Mouse (Mus musculus): ENCODE measurements around the gene Nos1.
A peak's percentile ranks its signal among the peaks of the same experiment; 100 is the strongest.
"Not testable (repeated sequence)": the region's sequence is repeated elsewhere in the genome, so short reads cannot be mapped to it uniquely, and the experiment has no call there.

Gene Nos1

DNA sequence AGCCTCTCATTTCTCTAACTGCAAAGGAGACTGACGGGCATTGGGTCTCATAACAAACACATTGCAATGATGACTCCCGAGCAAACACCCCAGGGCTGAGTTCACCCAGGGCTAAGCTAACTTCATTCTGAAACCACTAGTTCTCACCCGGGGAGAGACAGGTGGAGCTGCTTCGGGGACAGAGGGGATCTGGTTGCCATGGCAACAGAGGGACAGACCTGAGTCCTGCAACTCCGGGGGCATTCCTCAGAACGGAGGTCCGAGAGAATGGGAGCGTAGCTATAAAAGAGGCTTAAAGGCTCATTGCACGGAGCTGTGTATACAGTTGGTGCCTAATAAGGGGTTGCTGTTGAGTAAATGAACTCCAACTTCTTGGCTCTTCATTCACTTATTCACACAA, 56.9 kb downstream of the Nos1 start:
- ATAC-seq (ENCODE audit: insufficient number of reproducible peaks, low FRiP score, low TSS enrichment): no peak

DNA sequence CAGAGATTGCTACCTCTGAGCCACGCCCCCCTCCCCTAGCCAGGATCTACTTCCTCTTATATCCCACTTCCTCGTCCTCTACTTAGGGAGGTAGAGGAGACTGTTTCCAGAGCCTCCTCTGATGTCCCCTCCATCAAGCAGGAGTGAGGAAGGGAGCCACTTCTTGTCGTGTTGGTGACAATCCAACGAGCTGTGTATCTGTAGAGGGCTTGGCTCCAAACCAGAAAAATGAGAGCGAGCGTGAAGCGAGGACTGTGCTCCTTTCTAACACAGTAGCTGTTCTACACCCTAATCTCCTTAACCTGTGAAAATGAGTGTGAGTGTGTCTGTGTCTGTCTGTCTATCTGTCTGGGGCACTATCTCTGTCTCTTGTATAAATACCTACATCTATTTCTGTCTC, 58.7 kb downstream of the Nos1 start:
- ATAC-seq (ENCODE audit: insufficient number of reproducible peaks, low FRiP score, low TSS enrichment): no peak

DNA sequence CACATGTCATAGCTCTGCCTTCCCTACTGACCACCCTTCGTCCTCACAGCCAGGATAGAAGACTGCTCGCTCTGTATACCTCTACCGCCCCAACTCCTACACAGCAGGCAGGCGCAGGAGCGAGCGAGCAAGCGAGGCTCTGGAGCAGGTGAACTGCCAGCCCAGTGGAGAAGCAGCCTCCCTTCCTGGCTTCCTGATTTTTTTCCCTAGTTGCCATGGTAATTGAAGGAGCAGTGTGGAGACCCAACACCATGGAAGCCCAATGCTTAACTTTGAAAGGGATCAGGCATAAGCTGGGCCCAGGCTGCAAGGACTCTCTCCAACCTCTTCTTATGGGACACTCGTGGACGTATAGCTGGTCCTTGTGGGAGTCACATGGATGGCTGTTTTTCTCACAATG, 59.4 kb downstream of the Nos1 start:
- ATAC-seq (ENCODE audit: insufficient number of reproducible peaks, low FRiP score, low TSS enrichment): no peak

DNA sequence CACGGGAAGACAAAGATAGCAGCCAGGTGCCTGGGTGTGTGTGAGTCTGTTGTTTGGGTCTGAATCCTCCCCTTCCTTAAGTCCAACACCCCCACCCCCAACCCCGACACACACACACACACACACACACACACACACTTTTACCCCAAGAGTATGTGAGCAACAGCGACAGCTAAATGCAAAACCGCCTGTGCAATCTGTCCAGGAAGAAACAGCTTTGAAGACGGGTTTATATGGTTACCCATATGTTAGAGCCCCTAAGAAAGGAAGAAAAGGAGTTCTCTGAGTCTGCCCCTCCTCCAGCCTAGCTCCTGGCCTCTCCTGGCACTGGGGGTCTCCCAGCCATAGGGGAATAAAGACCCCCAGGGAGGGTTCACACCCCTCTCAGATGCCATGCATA, 60.2 kb downstream of the Nos1 start:
- no peak for ATAC-seq (ENCODE audit: insufficient number of reproducible peaks, low FRiP score, low TSS enrichment)

DNA sequence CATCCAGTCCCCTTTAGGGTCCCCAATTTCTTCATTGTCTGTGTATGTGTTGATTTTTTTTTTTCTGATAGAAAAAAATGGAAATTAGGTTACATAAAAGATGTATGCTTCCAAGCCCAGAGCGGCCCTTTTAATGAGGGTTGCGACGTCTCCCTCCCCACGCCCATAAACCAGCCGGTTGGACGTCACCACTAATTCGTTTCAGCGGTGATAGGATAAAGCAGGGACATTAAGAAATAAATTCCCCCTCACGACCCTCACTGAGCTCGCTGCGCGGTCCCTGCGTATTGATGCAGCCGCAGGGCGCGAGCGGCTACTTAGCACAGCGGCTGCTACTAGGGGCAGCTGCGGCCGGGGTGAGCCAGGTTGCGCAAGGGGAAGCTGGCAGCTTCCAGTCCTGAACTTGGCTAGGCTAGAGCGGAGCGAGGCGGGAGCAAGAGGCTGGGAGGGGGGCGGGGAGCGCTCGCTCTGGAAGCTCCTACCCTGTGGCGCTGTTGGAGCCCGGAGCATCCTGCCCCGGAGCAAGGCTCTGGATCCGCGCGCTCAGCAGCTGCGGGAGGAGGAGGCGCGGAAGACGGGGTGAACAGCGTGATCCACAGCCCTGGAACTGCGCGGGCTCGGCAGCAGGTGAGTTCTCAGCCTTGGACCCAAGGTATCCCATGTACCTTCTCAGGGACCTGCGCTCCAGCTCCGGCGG, 61.0 kb downstream of the Nos1 start:
- ATAC-seq (ENCODE audit: insufficient number of reproducible peaks, low FRiP score, low TSS enrichment): peak; percentile 70

DNA sequence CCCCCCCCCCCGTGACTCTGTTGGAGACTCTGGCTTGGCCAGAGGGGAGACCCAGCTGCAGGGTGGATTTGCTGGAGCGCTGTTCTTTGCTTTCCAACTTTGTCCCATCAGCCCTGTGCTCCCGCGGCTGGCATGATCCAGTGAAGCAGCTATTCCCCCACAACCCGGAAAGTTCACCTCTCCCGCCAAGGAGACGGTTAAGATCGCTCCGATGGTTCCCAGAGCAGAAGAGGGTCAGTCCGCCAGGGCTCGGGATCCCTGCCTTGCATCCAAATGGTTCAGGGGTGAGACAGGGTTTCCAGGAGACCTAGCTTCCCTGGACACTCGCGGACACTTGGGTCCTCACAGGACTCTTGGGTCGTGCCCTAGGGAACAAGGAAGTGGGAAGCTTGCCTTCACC, 61.9 kb downstream of the Nos1 start:
- no peak for ATAC-seq (ENCODE audit: insufficient number of reproducible peaks, low FRiP score, low TSS enrichment)

DNA sequence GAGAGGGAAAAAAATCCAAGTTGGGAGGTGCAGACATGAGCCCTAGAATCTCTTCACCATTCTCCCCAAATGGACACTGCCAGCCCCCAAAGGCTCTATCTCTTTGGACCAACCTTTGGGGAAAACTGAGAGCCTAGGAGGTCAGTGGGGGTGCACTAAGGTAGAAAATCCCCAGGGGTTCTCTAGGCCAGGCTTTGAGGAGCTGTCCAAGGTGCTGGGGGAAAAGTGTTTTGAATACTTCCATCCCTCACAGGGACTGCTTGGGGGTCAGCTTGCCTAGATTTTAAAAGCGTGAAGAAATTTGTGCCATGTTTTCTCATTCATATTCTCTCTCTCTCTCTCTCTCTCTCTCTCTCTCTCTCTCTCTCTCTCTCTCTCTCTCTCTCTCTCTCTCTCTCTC, 63.8 kb downstream of the Nos1 start:
- no peak for ATAC-seq (ENCODE audit: insufficient number of reproducible peaks, low FRiP score, low TSS enrichment)

DNA sequence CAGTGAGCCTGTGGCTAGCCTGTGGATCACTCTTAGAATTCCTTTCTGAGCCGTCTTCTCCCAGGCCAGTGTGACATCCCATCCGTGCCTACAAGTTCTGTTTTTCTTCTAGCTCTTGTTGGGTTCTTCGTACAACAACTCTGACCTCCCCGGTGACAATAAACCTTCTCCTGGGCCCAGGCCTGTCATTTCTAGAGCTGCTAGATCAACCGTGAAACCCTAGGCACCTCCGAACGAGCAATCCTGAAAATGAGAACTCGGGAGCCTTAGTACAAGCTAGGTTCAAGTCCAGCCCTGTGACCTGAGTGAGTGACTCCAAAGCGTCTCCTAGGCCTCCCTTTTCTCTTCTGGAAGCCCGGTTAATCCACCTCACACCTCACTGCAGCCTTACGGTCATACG, 69.6 kb downstream of the Nos1 start:
- no peak for ATAC-seq (ENCODE audit: insufficient number of reproducible peaks, low FRiP score, low TSS enrichment)

DNA sequence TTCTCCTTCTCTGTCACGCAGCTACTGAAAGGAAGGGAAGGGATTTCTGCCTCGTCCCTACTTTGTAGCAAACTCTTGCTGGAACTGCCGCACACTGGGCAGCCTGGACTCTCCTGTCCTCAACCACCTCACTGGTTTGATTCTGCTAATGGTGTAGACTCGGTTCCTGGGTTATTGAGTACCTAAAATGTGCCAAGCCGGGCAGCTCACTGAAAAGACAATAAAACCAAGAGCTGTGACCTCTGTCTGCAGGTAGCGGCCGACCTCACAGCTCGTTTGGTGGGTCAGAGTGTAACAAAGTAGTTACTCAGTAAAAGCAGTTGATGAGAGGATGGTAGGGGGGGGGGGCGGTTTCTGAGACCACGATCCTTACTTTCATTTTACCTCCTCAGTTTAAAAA, 72.9 kb downstream of the Nos1 start:
- ATAC-seq (ENCODE audit: insufficient number of reproducible peaks, low FRiP score, low TSS enrichment): no peak

DNA sequence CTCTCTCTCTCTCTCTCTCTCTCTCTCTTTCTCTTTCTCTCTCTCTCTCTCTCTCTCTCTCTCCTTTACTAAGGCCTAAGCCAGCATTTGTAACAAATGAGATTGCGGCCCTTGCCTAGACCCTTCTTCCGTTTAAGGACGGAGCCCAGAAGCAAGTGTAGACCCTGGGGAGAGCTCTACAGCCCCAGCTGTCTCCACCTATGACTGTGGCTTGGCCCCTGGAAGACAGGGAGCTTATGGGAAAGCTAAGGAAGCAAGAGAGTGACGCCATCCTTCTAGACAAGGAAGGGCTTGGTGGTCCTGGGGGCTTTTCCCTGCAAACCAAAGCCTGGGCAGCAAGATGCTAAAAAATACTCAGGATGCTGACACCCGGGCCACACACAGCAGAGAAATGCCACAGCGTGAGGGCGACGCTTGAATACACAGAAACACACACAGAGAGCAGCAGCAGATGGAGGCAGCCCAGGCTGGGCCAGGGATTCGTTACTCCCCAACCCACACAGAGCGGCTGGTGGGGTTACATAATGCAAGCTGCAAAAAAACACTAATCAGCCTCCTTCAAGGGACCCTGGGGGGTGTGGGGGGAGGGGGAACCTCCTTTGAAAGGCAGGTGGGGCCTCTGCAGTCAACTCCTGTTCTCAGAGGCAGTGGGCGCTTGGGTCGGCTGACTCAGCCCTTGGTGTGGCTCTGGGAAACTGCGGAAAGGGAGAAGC, 83.9 kb downstream of the Nos1 start:
- ATAC-seq (ENCODE audit: insufficient number of reproducible peaks, low FRiP score, low TSS enrichment): peak; percentile 93

DNA sequence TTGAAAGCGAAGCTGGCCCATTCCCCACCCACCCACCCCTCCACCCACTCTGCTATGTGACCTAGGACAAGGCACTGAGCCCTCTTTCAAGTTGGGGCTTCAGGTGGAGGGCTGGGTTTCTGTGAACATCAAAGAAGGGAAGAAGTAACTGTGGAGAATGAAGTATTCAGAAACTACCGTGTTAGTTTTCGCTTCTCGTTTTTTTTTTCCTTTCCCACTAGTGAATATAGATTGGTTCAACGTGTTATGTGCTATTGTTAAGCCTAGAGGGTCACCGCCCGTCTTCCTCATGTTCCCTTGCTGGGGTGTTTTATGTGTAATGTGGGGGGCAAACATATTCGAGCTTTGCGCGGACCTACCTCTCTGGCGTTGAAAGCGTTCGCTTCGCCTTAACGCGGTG, 85.0 kb downstream of the Nos1 start:
- ATAC-seq (ENCODE audit: insufficient number of reproducible peaks, low FRiP score, low TSS enrichment): no peak

DNA sequence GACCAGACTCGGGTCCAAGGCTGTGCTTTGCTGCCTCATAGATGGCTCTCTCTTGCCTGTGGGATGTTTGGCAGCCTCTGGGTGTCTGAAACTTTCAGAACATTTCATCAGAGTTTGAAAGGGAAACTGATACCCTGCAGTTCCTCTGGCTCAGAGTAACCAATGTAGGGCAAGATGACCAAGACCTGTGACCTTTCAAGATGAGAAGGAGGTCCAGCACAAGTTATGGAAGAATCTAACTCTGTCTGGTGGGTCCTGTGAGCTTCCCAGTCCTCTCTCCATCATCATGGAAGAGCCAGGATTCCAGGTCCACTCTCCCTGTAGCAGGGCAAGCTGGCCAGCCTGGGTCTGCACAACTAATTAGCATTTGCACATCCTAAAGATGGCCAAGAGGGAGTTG, 90.8 kb downstream of the Nos1 start:
- no peak for ATAC-seq (ENCODE audit: insufficient number of reproducible peaks, low FRiP score, low TSS enrichment)

DNA sequence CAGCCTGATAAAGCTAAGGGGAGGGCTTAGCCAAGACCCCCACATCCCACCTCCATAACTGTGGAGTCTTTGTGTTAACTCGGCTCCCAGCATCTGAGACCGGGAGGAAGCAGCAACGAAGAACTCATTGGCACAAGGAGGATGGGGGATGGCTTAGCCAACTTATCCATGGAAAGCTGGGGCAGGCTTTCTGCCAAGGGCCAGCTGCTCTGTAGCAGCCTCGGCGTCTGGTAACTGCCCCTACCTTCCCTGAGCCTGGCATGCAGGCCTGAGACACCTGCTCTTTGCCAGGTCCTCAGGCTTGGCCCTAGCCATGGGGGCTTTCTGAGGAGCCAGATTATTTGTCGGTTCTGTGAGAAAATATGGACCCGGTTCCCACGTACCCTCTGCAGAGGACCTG, 93.0 kb downstream of the Nos1 start:
- ATAC-seq (ENCODE audit: insufficient number of reproducible peaks, low FRiP score, low TSS enrichment): peak; percentile 82

DNA sequence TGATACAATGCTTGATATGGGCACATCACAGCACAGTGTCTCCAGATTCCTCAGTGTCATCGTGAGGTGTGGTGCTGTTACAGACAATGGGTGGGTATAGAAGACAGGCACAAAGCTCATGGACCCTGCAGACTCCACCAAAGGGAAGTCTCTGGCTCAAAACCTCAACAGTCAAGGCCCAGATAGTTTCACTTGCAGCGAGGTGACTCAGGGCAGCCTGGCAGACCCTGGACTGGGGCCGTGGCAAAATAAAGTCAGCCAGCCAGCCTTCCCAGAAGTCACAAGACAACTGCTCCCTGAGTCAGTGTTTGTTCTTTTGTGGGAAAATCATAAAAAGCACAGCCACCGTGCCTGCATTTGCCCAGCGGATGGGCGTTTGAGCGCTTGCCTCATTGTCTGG, 93.4 kb downstream of the Nos1 start:
- no peak for ATAC-seq (ENCODE audit: insufficient number of reproducible peaks, low FRiP score, low TSS enrichment)

DNA sequence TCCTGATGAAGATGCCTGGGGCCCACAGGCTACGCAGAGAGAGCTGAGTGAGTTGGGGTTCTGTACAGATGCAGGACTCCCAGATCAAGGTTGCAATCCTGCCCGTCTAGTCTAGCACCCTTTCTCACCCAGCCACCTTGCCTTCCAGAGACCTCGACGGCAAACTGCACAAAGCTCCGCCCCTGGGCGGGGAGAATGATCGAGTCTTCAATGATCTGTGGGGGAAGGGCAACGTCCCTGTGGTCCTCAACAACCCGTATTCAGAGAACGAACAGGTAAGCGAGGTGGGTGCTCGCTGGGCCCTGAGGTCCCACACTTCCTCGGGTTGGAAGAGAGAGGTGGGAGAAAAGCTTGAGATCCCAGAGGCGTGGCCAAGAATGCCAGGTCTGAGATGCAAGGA, 98.3 kb downstream of the Nos1 start:
- ATAC-seq (ENCODE audit: insufficient number of reproducible peaks, low FRiP score, low TSS enrichment): no peak

DNA sequence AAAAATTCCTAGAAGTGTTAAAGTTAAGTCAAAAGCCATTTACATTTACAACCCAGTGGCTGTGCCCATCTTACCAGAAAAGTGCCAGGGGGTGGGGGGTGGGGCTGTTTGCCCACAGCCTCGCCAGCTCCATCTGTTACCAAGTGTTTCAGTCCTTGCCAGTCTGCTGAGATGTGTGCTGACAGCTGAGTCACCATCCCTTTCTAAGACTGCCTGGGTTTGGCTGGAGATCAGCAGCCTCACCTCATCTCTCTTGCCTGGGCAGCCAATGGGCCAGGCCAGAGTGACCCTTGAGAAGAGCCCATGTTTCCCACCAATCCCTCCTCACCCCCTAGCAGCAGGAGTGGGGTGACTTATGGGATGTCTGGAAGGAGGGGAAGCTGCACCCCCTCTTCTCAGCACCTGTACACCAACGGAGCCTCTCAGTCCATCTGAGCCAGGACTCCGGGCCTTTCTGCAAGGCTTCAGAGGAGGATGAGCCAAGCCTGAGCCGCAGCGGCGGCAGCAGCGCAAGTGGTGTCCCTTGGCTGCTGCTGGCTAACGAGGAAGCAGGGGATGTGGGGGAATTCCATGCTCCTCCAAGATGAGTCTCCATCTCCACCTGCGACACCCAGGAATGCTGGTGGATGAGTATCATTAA, 100.2 kb downstream of the Nos1 start:
- ATAC-seq (ENCODE audit: insufficient number of reproducible peaks, low FRiP score, low TSS enrichment): peak; percentile 72; the same call in 1 of the 2 replicates

DNA sequence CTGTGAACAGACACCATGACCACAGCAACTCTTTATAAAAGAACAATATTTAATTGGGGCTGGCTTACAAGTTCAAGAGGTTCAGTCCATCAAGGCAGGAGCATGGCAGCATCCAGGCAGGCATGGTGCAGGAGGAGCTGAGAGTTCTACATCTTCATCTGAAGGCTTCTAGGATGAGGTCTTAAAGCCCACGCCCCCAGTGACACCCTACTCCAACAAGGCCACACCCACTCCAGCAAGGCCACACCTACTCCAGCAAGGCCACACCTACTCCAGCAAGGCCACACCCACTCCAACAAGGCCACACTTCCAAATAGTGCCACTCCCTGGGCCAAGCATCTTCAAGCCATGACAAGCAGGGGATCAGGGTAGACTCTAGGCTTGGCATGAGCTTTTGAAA, 101.6 kb downstream of the Nos1 start:
- not testable (repeated sequence) for ATAC-seq (ENCODE audit: insufficient number of reproducible peaks, low FRiP score, low TSS enrichment)

DNA sequence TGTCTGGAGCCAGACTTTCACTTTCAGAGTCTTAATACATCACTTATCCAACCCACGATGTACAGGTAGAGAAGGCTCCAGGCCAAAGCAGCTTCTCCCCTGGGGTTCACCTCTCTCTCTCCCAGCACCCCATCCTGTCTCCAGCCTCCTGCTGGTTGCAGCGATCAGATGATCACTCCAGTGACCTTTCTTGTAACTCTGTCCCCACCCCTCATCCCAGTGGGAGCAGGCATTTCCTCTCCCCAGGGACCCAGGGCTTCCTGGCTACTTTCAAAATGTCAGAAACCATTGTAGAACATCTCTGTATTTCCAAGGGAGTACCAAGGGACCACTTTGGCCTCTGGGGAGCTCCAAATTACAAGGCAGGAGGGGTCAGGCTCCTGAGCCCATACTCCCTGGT, 104.2 kb downstream of the Nos1 start:
- ATAC-seq (ENCODE audit: insufficient number of reproducible peaks, low FRiP score, low TSS enrichment): no peak

DNA sequence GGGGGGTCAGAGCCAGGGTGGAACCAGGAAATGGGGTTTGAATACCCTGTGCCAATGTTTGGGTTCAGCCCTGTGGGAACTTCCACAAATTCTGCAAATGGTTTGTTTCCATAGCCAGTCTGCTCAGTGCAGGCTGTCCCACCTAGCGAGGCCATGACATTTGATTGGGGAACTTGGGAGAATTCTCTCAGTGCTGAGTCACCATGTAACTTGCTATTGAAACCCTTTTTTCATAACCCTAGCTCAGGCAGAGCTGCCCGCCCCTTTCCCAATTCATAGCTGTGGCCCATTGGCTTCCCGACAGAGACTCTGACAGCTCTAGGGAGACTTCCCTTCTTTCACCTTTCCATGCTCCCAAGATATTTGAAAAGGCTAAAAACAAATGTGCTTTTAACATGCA, 107.3 kb downstream of the Nos1 start:
- ATAC-seq (ENCODE audit: insufficient number of reproducible peaks, low FRiP score, low TSS enrichment): no peak

DNA sequence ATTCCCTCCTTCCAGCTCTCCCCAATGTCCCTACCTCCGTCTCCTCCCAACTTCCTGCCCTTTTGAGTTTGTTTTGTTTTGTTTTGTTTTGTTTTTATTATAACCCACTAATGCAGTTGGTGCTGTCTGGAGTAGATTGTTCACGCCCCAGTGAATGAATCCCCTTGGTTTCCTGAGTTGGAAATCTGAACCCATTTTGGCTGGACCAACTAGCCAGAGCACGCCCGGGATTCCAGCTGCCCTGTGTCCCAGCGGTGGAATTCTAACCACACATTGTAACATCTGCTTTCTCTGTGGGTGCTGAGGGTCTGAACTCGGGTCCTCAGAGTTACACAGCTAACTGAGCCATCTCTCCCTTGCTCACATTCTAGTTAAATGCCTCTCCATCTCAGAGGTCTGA, 108.1 kb downstream of the Nos1 start:
- ATAC-seq (ENCODE audit: insufficient number of reproducible peaks, low FRiP score, low TSS enrichment): no peak

DNA sequence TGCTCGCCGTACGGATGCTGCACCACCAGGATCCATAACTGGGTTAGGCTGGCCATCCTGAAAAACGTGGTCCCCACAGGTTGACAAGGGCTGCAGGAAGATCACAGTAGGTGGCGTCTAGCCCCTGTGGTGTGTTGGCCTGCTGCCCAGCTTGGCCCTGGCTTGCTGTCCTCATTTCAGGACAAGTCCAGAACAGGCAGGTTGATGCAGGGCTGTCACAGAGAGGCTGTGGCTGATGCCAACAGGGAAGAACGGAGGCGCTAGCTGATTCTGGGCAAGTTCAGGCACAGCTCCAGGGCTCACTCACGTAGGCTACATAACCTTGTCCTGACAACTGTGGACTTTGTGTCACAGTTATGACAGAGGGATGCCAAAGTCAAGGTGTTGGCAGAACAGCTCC, 108.7 kb downstream of the Nos1 start:
- peak; percentile 91 for ATAC-seq (ENCODE audit: insufficient number of reproducible peaks, low FRiP score, low TSS enrichment)

DNA sequence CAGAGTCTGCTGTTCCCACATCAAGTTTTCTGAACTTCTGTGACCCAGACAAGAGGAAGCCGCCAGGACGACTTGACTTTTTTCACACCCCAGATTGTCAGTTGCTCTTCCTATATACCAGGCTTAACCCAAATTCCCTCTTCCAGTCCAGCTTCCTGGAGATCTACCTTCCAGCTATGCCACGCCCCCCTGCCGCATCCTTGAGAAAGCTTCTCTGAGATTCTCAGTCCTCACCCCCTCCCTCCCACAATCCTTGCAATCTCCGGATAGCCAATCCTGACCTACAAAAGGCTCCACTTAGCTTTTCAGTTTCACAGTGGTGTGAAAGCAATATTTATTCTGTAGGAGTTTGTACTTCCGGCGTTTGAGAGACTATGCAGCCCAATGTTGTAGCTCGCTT, 110.0 kb downstream of the Nos1 start:
- no peak for ATAC-seq (ENCODE audit: insufficient number of reproducible peaks, low FRiP score, low TSS enrichment)
